Mouse (Mus musculus): ENCODE measurements around the gene Clns1a.

Clns1a gene

DNA sequence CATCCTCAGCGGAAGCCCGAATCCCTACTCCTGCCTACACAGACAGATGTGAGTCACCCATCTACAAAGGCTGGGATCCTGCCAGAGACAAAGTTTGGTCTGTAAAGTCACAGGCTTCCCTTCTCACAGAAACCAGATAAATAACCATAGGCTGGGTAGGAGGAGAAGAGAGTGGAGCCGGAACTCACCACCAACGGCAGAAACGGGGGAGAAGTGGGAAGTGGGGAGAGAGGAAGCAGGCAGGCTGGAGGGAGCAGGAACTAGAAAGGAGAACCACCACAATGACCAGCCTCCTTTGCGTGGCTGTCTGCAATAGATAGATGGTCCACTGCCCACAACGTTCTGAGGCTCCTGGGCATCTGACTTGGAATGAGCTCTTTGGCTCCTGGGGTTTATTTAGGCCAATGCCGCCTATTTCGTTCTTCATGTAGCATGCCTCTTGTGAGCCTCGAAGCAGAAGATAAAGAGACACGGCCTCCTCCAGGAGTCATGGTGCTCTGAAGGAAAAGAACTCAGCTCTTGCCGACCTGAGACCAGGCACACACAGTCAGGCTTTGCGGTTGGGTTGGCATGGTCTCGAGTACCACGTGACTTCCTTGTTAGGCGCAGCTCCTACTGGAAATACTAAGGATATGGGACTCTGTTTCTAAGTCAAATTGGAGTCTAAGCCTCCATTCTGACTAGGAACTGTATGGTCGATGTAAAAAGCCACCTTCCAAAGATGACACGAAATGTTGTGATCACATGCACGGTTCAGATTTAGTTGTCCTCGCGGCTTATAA, 68.9 kb downstream of the Clns1a start:
- DNase-seq (ENCODE audit: low read depth in 1 of 2, low spot score in 2 of 2), result peak; percentile 43 to 45

DNA sequence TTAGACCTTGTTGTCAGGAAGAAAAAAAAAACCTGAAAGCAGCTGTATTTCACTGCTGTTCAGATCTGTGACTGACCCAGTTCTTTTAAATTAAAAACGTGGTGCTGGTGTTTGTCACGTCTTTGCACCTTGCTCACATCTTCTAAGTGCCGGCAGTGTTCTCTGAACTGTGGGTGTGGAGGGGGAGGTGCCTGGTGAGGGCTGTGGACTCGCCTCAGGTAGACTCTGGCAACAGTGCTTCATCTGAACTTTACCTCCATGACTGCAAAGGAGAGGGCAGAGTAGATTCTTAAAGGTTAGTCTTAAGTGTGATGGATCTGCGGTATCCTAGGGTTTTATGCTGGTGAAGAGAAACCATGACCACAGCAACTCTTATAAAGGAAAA, 69.5 kb downstream of the Clns1a start:
- no peak for DNase-seq (ENCODE audit: low read depth in 1 of 2, low spot score in 2 of 2)

DNA sequence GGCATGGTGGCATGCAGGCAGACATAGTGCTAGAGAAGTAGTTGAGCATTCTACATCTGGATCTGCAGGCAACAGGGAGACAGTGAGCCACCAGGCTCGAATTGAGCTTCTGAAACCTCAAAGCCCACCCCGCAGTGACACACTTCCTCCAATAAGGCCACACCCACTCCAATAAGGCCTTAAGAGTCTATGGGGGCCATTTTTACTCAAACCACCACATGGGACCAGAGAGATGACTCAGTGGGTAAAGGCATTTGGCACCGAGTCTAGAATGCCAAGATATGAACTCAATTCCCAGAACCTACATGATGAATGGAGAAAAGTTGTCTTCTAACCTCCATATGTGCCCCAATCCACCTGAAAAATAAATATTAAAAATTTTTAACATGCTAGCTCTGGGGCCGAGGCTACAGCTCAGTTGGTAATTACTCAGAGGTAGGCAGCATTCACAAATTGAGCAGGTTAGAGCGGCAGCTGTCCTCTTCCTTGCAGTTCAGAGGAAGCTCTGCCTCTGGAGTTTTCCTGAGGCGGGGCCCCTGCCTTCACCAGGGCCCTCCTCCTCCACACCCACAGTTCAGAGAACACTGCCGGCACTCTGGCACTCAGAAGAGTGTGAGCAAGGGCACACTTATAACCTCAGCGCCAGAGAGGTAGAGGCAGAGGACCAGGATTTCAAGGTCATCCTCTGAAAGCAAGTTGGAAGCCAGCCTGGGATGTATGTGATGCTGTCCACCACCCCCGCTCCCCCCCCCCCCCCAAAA, 70.2 kb downstream of the Clns1a start:
- DNase-seq (ENCODE audit: low read depth in 1 of 2, low spot score in 2 of 2), result no peak

DNA sequence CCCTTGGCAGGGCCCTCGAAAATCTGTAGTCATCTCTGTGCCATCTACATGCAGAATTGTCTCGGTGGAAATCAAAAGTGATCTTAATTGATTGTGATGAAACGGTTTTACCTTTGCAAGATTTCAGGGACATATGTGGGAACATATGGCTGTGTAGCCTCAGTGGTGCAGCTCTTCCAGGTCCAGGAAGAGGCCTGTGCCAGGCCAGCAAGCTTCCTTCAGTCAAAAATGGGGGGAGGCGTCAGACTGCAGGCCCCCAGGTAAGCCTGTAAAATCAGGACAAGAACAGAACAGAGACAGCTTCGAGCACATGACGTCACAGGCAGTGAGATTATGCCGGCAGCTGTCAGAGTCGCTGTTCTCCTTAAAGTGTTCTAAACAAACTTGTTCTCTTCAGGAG, 71.4 kb downstream of the Clns1a start:
- DNase-seq (ENCODE audit: low read depth in 1 of 2, low spot score in 2 of 2), result no peak

DNA sequence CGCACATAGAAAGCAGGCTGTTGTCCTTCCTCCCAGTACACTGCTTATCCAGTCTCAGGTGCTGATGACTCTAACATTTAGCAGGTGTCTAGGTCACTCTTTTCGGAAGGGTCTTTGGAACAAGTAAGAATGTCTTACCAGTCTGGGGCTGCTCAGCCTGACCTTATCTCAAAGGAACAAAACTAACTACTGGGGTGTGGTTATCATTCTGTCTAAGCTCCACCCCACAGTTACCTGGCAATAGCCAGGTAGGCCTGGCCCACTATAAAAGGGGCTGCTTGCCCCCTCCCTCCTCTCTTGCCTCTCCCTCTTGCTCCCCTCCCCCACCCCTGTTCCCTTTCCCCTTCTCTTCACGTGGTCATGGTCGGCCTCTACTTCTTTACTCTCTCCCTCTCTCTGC, 72.6 kb downstream of the Clns1a start:
- no peak for DNase-seq (ENCODE audit: low read depth in 1 of 2, low spot score in 2 of 2)

All from monocyte, adult 2 months (primary cell).